Mouse (Mus musculus) liver, embryonic 13.5 days (tissue): ENCODE data around the gene Samd5. TPM values are rescaled to one million over a fixed set of nuclear protein-coding genes. Genes with fewer than 3 reads are reported as not detected.

Experiments used
- ATAC-seq: fragments of 200-750 bp; cut with Nextera tagmentation; 2 replicates; pipeline ENCODE4 v1.8.0; 2017; ENCODE audit warnings: low read depth, mild to moderate bottlenecking, moderate number of reproducible peaks, moderate library complexity
- DNase-seq: peaks from one replicate; pipeline ENCODE4 v3.0.0; 2022
- H3K27ac ChIP-seq: fragments of 300-500 bp; sonication (generic); 2 replicates; pipeline ENCODE4 v1.5.1; 2015; ENCODE audit warnings: moderate library complexity, mild to moderate bottlenecking, inconsistent platforms
- H3K27me3 ChIP-seq: fragments of 300-500 bp; sonication (generic); 2 replicates; pipeline ENCODE4 v1.6.1; 2015; ENCODE audit warnings: mild to moderate bottlenecking, inconsistent platforms
- H3K36me3 ChIP-seq: fragments of 300-500 bp; sonication (generic); 2 replicates; pipeline ENCODE4 v1.6.1; 2015; ENCODE audit warnings: mild to moderate bottlenecking, inconsistent platforms
- H3K4me1 ChIP-seq: fragments of 300-500 bp; sonication (generic); replicated peaks from 2 replicates; pipeline ENCODE4 v1.6.1; 2015; ENCODE audit warnings: inconsistent platforms
- H3K4me2 ChIP-seq: fragments of 300-500 bp; sonication (generic); 2 replicates; pipeline ENCODE4 v1.6.1; 2015; ENCODE audit warnings: inconsistent platforms, mild to moderate bottlenecking, moderate library complexity
- H3K4me3 ChIP-seq: fragments of 300-500 bp; sonication (generic); replicated peaks from 2 replicates; pipeline ENCODE4 v1.5.1; 2015; ENCODE audit warnings: mild to moderate bottlenecking, inconsistent platforms
- H3K9ac ChIP-seq: fragments of 300-500 bp; sonication (generic); 2 replicates; pipeline ENCODE4 v1.6.1; 2015; ENCODE audit warnings: mild to moderate bottlenecking, inconsistent platforms
- H3K9me3 ChIP-seq: fragments of 300-500 bp; sonication (generic); replicated peaks from 2 replicates; pipeline ENCODE4 v1.6.1; 2016; ENCODE audit warnings: inconsistent platforms
- WGBS: fragments of 180-500 bp; shearing (Covaris S2); methylation state at CpG from one replicate; pipeline ENCODE4 v1.1.7; 2015; ENCODE audit not compliant: insufficient replicate concordance; 5-methylcytosine and 5-hydroxymethylcytosine counted together
- polyA plus RNA-seq: library from polyadenylated mRNA; unstranded; fragments of >200 nt; fragmentation: Nextera tagmentation; extraction: Ambion mirVana; gene quantifications from 2 replicates; pipeline ENCODE4 v1.2.1, GENCODE M21; 2015

Gene Samd5
- polyA plus RNA-seq, 1 experiment from 2014 or later = 0.52 TPM

DNA sequence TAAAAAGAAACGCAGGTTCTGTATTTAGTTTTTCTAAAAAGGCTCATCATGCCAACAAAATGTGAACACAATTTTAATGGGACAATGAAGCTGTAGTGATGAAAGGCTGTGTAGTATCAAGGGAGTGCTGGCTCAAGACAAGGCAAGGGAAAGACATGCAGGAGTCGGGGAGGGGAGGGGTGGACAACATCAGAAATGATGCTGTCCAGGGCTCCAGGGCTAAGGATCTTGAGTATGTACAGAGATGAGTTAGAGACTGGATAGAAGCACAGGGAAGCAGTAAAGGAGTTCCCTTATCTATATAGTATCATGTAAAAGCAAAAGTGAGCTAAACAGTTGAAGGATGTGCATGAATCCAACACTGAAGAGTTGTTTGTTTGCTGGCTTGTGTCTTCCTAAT lies 67.9 kb downstream of the Samd5 start:
- Histone ChIP-seq H3K4me1 (no peaks in the 10 kb centered on the region), H3K9me3 (no peaks in the 10 kb centered on the region), H3K4me3 (no peak overlapping the region), H3K4me2 (no peak overlapping the region), H3K27me3 (no peaks in the 10 kb centered on the region), H3K27ac (no peak overlapping the region), H3K36me3 (no peaks in the 10 kb centered on the region), H3K9ac (no peak overlapping the region)
- ATAC-seq (no peak), DNase-seq (no peak)
- 54% methylated on average over 2 of the region's 2 CpGs for WGBS

DNA sequence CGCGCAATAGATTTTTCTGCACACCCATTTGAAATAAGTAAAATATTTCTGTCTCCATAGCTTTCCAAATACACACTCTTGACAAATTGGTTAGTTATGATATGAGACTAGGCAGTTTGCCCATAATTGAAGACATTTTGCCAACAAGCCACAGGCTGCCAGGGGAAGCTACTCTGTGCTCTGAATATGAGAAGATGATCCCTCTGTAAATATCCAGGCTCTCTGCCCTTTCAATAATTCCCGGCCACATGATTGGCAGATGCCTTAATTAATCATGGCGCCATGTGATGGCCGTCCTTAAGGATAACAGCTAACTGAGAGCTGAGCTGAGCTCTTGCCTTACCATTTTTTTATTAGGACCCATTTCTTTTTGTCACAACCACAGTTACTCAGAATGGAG lies 69.4 kb downstream of the Samd5 start:
- DNase-seq = no peak
- no peaks in the 10 kb centered on the region for H3K27me3 ChIP-seq
- ATAC-seq = no peak
- 69% methylated on average over 5 of the region's 5 CpGs for WGBS
- no peak overlapping the region for H3K4me3 ChIP-seq
- no peak overlapping the region for H3K4me2 ChIP-seq
- H3K36me3 ChIP-seq = no peaks in the 10 kb centered on the region
- H3K4me1 ChIP-seq = no peaks in the 10 kb centered on the region
- H3K9me3 ChIP-seq = no peaks in the 10 kb centered on the region
- H3K9ac ChIP-seq = no peak overlapping the region
- no peak overlapping the region for H3K27ac ChIP-seq

DNA sequence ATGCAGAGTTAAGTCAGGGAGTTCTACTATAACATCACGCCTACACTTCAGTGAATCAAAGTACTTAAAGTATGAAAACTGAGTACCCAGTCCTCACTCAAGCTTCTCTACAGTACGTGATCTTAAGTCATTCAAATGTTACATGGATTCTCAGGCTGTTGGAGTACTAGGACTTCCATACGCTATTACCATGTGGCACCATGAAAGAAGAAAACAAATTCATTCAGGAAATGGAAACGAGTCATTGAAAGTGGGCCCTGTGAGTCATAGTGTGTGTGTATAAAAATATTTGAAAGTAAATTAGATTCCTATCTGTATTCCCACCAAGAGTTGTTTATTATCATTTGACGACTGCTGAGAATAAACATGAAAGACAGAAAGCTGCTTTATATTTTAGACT lies 71.7 kb downstream of the Samd5 start:
- H3K4me1 ChIP-seq = no peaks in the 10 kb centered on the region
- H3K4me2 ChIP-seq = no peak overlapping the region
- no peak overlapping the region for H3K4me3 ChIP-seq
- DNase-seq = no peak
- no peak overlapping the region for H3K27ac ChIP-seq
- no peak overlapping the region for H3K9ac ChIP-seq
- H3K27me3 ChIP-seq = no peaks in the 10 kb centered on the region
- H3K9me3 ChIP-seq = no peaks in the 10 kb centered on the region
- no peak for ATAC-seq
- 62% methylated on average over 5 of the region's 5 CpGs for WGBS
- no peaks in the 10 kb centered on the region for H3K36me3 ChIP-seq

DNA sequence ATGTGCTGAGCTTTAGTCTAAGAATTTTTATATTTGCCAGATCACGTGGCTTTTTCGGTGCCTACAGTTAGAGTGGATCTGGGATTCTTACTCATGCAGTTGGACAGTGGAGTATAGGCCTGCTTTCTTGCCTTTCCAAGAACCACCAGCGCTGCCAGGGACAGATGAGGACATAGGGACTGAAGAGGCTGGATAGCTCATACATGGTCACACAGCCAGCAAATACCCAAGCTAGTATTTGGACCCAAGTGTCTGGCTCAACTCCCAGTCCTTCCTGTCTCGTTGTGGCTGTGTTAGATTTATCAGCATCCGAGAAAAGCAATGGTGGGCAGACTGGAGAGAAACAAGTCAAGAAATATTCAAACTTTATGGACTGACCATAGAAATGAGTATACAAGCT lies 72.2 kb downstream of the Samd5 start:
- Histone ChIP-seq H3K4me1 (no peaks in the 10 kb centered on the region), H3K9ac (no peak overlapping the region), H3K9me3 (no peaks in the 10 kb centered on the region), H3K4me2 (no peak overlapping the region), H3K27me3 (no peaks in the 10 kb centered on the region), H3K4me3 (no peak overlapping the region), H3K36me3 (no peaks in the 10 kb centered on the region), H3K27ac (no peak overlapping the region)
- DNase-seq (no peak), ATAC-seq (no peak)
- WGBS = 58% methylated on average over 5 of the region's 5 CpGs

DNA sequence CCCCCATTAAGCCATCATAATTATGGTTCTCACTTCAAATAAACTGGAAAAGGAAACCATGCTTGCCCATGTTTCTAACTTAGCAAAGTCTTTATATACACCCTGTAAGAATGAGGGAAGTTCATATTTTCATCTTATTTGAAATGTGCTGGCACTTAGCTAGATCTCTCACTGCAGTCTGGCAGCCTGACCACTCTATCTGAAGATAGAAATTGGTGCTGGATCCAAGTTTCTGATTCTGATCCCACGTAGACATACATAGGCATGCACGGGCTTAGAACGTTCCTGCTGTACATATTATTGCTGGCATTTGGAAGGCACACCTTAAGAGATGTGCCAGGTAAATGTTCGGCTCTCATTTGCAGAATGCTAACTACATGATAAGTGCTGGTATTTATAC lies 72.6 kb downstream of the Samd5 start:
- H3K27ac ChIP-seq = no peak overlapping the region
- H3K36me3 ChIP-seq = no peaks in the 10 kb centered on the region
- H3K9ac ChIP-seq = no peak overlapping the region
- ATAC-seq = no peak
- no peaks in the 10 kb centered on the region for H3K4me1 ChIP-seq
- H3K4me2 ChIP-seq = no peak overlapping the region
- 70% methylated on average over 4 of the region's 4 CpGs for WGBS
- H3K9me3 ChIP-seq = no peaks in the 10 kb centered on the region
- no peaks in the 10 kb centered on the region for H3K27me3 ChIP-seq
- DNase-seq = no peak
- no peak overlapping the region for H3K4me3 ChIP-seq

DNA sequence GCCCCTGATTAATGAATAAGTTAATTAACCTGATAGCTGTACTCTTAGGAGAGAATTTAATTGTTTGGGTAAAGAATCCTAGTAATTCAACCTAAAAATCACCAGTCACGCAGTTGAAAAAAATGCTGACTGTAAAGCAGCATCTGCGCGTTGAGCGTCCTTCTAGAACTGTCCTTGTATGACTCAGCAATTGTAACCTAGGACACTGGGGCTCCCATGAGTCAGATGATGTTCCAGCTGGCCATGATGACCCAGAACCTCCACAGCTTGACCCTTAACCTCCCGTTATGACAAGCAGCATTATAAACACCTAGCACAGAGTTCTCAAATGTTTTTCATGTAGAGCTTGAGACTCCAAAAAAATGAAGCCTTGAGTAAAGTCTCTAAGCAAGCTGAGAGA lies 78.8 kb downstream of the Samd5 start:
- Histone ChIP-seq H3K27ac (no peak overlapping the region), H3K9ac (no peak overlapping the region), H3K4me3 (no peak overlapping the region), H3K4me2 (no peak overlapping the region), H3K36me3 (no peaks in the 10 kb centered on the region), H3K27me3 (no peaks in the 10 kb centered on the region), H3K4me1 (no peaks in the 10 kb centered on the region), H3K9me3 (no peaks in the 10 kb centered on the region)
- 75% methylated on average over 5 of the region's 5 CpGs for whole genome bisulfite sequencing
- DNase-seq (no peak), ATAC-seq (no peak)

DNA sequence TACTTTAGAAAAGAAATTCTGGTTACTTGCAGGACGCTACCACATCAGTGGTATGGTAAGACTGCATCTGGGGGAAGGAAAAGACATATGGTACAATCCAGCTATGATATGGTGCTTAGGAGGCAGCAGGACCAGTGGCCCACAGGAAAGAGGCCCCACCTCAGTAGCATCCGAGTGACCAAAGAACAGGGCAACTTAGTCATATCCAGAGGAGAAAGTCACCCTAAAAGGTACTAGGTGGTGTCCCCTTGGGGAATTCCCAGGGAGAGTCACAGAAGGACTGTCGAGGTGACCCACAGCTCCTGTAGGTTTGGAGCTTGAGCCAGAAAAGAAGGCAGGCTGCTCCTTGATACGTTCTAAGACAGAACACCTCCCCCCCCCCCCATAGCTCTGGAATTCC lies 80.3 kb downstream of the Samd5 start:
- no peak for ATAC-seq
- Histone ChIP-seq H3K9ac (no peak overlapping the region), H3K4me3 (no peak overlapping the region), H3K9me3 (no peaks in the 10 kb centered on the region), H3K36me3 (no peaks in the 10 kb centered on the region), H3K27ac (no peak overlapping the region), H3K4me1 (no peaks in the 10 kb centered on the region), H3K27me3 (no peaks in the 10 kb centered on the region), H3K4me2 (no peak overlapping the region)
- WGBS = 57% methylated on average over 4 of the region's 4 CpGs
- no peak for DNase-seq

DNA sequence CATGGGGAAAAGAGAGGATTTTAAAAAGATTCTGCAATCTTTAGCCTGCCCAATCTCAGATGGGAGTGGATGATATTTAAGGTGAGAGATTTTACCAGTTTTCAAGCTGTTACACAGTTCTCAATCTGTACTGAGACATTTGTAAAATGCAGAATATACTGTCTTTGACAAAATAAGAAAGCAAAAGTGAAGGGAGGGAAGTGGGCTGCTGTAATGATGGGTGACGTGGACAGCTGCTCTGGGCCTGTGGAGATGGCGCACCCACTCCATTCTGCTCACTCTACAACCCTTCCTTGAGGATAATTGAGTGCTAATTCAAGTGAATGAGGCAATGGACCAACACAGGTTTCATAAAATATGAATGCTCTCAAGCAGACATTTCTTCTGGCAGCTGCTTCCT lies 84.4 kb downstream of the Samd5 start:
- Histone ChIP-seq H3K36me3 (no peaks in the 10 kb centered on the region), H3K4me1 (no peaks in the 10 kb centered on the region), H3K27ac (no peak overlapping the region), H3K4me3 (no peak overlapping the region), H3K27me3 (no peaks in the 10 kb centered on the region), H3K4me2 (no peak overlapping the region), H3K9ac (no peak overlapping the region), H3K9me3 (no peaks in the 10 kb centered on the region)
- no peak for ATAC-seq
- 71% methylated on average over 2 of the region's 2 CpGs for WGBS
- DNase-seq = no peak

DNA sequence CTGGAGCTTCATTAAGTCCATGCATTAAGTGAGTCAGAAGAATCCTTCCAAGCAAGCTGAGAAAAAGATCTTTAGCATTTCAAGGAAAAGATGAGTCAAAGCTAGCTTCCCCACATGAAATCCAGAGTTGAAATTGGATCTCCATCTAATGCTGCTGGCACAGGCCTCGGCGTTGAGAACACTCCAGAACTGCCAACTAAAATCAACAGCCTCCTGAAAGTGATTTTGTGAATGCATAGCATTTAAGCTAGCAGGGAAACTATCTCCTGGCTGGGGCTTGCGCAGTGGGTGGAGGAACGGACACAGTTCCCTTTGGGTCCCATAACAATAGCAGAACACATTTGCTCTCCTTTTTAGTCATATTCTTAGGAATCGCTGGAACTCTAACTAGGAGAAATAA lies 88.7 kb downstream of the Samd5 start:
- ATAC-seq (no peak), DNase-seq (no peak)
- Histone ChIP-seq H3K4me1 (no peaks in the 10 kb centered on the region), H3K4me2 (no peak overlapping the region), H3K36me3 (no peaks in the 10 kb centered on the region), H3K27ac (no peak overlapping the region), H3K9ac (no peak overlapping the region), H3K4me3 (no peak overlapping the region), H3K9me3 (no peaks in the 10 kb centered on the region), H3K27me3 (no peaks in the 10 kb centered on the region)
- WGBS = 70% methylated on average over 5 of the region's 5 CpGs

DNA sequence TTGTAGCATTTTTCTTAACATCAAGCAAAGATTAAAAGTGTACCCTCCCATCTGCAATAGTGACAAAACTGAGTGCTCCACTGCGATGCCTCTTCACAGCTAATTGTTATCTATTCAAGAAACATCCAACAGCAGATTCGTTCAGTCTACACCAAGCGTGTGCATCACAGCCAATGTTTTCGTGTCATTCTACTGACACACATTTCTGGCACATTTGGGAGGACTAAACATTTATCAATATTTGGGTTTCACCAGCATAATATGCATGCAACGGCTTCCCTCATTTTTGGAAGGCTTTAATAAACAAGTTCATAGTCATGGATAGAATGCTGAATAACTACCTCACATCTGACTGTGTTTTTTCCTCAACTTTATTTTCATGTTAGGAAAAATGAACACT lies 95.6 kb downstream of the Samd5 start:
- Histone ChIP-seq H3K9me3 (no peaks in the 10 kb centered on the region), H3K9ac (no peak overlapping the region), H3K4me3 (no peak overlapping the region), H3K4me1 (no peaks in the 10 kb centered on the region), H3K27me3 (no peaks in the 10 kb centered on the region), H3K36me3 (no peaks in the 10 kb centered on the region), H3K4me2 (no peak overlapping the region), H3K27ac (no peak overlapping the region)
- DNase-seq = no peak
- WGBS = 74% methylated on average over 5 of the region's 5 CpGs
- ATAC-seq = no peak

DNA sequence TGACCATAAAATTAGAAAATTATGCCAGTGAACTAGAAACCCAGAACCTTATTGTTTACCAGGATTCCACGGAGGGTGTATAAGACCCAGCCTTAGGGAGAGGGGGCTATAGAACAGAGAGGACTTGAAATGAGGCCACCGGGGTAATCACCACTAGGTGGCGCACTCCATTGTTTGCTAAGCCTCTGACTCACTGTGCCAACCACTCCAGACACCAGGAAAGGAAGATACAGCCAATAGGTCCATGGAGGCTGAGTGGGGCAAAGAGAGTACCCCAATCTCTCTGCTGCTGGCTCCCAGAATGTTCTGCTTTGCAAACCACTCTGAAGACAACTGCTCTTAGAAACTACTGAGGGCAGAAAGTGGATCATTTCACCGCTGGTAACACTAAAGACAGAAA lies 99.4 kb downstream of the Samd5 start:
- ATAC-seq (no peak), DNase-seq (peak; percentile 11)
- Histone ChIP-seq H3K27me3 (no peaks in the 10 kb centered on the region), H3K27ac (no peak overlapping the region), H3K4me2 (no peak overlapping the region), H3K36me3 (no peaks in the 10 kb centered on the region), H3K4me3 (no peak overlapping the region), H3K9ac (no peak overlapping the region), H3K9me3 (no peaks in the 10 kb centered on the region), H3K4me1 (no peaks in the 10 kb centered on the region)
- 28% methylated on average over 4 of the region's 4 CpGs for WGBS

DNA sequence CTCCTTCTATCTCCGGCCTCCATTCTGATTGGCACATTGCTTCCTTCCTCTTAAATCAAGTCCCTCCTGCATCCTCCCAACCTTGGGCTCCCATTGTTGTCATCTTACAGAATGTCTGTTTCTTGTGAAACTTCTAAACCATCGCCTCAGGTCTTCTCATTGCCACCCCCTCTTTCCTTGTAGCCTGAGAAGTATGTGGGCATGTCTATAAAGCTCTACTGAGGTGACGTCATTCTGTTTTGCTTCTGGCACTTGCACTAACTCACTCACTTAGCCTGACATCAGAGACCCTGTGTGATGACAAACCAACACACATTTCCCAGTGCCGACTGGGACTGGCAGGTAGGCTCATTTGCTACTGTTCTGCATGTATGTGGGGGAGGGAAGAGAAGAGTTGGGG lies 100.9 kb downstream of the Samd5 start:
- WGBS = 51% methylated on average over 4 of the region's 4 CpGs

More for the DNA sequence above, 100.9 kb downstream of the Samd5 start:
- H3K4me2 ChIP-seq = no peak overlapping the region
- no peaks in the 10 kb centered on the region for H3K36me3 ChIP-seq
- no peak overlapping the region for H3K27ac ChIP-seq
- H3K9me3 ChIP-seq = no peaks in the 10 kb centered on the region
- no peak overlapping the region for H3K4me3 ChIP-seq
- DNase-seq (no peak), ATAC-seq (no peak)
- no peak overlapping the region for H3K9ac ChIP-seq
- no peaks in the 10 kb centered on the region for H3K27me3 ChIP-seq
- no peaks in the 10 kb centered on the region for H3K4me1 ChIP-seq
